8 mouse cellular contexts compared by ENCODE assay signal in the genomic region with DNA sequence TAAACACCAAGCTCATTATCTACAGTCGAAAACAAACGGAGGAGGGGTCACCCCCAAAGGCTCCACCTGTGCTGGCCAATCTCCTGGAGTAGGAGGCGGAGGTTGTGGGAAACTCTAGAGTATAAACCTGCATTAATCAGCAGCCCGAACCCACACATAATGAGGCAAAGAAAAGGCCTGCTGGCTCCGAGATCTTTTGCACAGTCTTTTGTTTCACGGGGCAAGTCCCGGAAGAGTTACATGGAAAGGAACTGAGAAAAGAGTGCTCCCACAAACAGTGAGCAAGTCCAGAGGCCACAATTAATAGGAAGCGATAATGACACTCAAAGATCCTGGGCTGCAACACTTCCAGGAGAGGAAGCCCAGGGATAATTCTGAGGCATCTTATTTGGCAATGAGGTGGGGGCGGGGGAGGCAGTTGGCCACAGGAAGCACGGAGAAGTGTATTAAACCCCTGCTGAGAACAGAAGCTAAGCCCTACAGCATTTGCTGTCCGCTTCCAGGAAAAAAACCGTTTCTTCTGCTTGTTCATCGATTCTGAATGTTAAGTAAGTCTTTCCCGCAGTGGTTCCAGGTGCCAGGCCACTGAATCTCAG. TPM values are rescaled to one million over a fixed set of nuclear protein-coding genes. Genes with fewer than 3 reads are reported as not detected.
DNase-seq lines count a peak whose midpoint lies in the region; ATAC-seq and TF ChIP-seq lines count a peak whose summit lies in the region.

No protein-coding gene starts in this region.

- H3K4me3 ChIP-seq in lung, embryonic 14.5 days (ENCODE audit: low read depth, low read length), result no peak overlapping the region
- H3K4me3 ChIP-seq in forebrain, embryonic 12.5 days (replicated peaks), result no peak overlapping the region; the same call in 1 of the 2 replicates
- H3K4me3 ChIP-seq in liver, embryonic 13.5 days (replicated peaks), result no peak overlapping the region
- no peak overlapping the region for H3K4me3 ChIP-seq in stomach, postnatal 0 days (ENCODE audit: low read depth, low read length)

- H3K27me3 ChIP-seq in lung, embryonic 14.5 days (ENCODE audit: insufficient read depth, low read length), result no peaks in the 10 kb centered on the region
- H3K27me3 ChIP-seq in forebrain, embryonic 12.5 days, result no peaks in the 10 kb centered on the region
- H3K27me3 ChIP-seq in liver, embryonic 13.5 days, result no peaks in the 10 kb centered on the region
- no peaks in the 10 kb centered on the region for H3K27me3 ChIP-seq in stomach, postnatal 0 days (ENCODE audit: control insufficient read depth, insufficient read depth, low read length)

- TF ChIP-seq EP300 in stomach, postnatal 0 days (optimal IDR thresholded peaks at IDR 0.05), result no peak

- no peak for ATAC-seq in lung, embryonic 14.5 days (ENCODE audit: insufficient read depth)
- ATAC-seq in forebrain, embryonic 12.5 days (ENCODE audit: low FRiP score), result peak; percentile 57
- no peak for ATAC-seq in liver, embryonic 13.5 days (ENCODE audit: low read depth)
- ATAC-seq in stomach, postnatal 0 days (ENCODE audit: low FRiP score, low TSS enrichment), result no peak
- no peak for ATAC-seq in cerebellum, adult (ENCODE audit: insufficient number of reproducible peaks, low FRiP score, low TSS enrichment)

- TF ChIP-seq CTCF in lung, embryonic 14.5 days (IDR thresholded peaks at IDR 0.05; ENCODE audit: low read depth), result no peak
- TF ChIP-seq CTCF in stomach, postnatal 0 days (IDR thresholded peaks at IDR 0.05; ENCODE audit: low read depth), result no peak

- DNase-seq in lung, embryonic 14.5 days, result no peak
- DNase-seq in lung, adult 18-20 months, result no peak
- DNase-seq in liver, embryonic 13.5 days, result no peak
- no peak for DNase-seq in stomach, postnatal 0 days (ENCODE audit: low spot score)
- DNase-seq in kidney, adult 11 months, result no peak
- no peak for DNase-seq in testis, postnatal 14 days (ENCODE audit: low spot score)

- H3K9ac ChIP-seq in lung, embryonic 14.5 days, result no peak overlapping the region; the same call in 1 of the 2 replicates
- H3K9ac ChIP-seq in forebrain, embryonic 12.5 days, result no peak overlapping the region
- H3K9ac ChIP-seq in liver, embryonic 13.5 days, result no peak overlapping the region
- no peak overlapping the region for H3K9ac ChIP-seq in stomach, postnatal 0 days (ENCODE audit: low read length)

- no peak overlapping the region for H3K27ac ChIP-seq in lung, embryonic 14.5 days (ENCODE audit: low read depth)
- H3K27ac ChIP-seq in forebrain, embryonic 12.5 days, result peak overlapping the region; percentile 37; the same call in 1 of the 2 replicates
- no peak overlapping the region for H3K27ac ChIP-seq in liver, embryonic 13.5 days
- no peak overlapping the region for H3K27ac ChIP-seq in stomach, postnatal 0 days (replicated peaks)

- no peaks in the 10 kb centered on the region for H3K36me3 ChIP-seq in lung, embryonic 14.5 days (ENCODE audit: insufficient read depth)
- no peaks in the 10 kb centered on the region for H3K36me3 ChIP-seq in forebrain, embryonic 12.5 days (replicated peaks)
- no peaks in the 10 kb centered on the region for H3K36me3 ChIP-seq in liver, embryonic 13.5 days
- no peaks in the 10 kb centered on the region for H3K36me3 ChIP-seq in stomach, postnatal 0 days (ENCODE audit: control insufficient read depth, insufficient read depth, low read length)

- WGBS in lung, embryonic 14.5 days, result 25% methylated on average over 14 of the region's 14 CpGs
- 4% methylated on average over 14 of the region's 14 CpGs for WGBS in forebrain, embryonic 12.5 days
- WGBS in liver, embryonic 13.5 days (ENCODE audit: insufficient replicate concordance), result 25% methylated on average over 14 of the region's 14 CpGs
- 19% methylated on average over 14 of the region's 14 CpGs for WGBS in stomach, postnatal 0 days

- H3K4me1 ChIP-seq in lung, embryonic 14.5 days (ENCODE audit: insufficient read depth), result no peaks in the 10 kb centered on the region
- H3K4me1 ChIP-seq in forebrain, embryonic 12.5 days, result peaks cover 13% of the 10 kb centered on the region
- 0 out of 2 replicates have a peak, but pooled peaks cover 2% of the 10 kb centered on the region for H3K4me1 ChIP-seq in liver, embryonic 13.5 days (replicated peaks)
- no peaks in the 10 kb centered on the region for H3K4me1 ChIP-seq in stomach, postnatal 0 days (replicated peaks; ENCODE audit: control insufficient read depth, insufficient read depth)

- peak overlapping the region; percentile 37 for H3K4me2 ChIP-seq in lung, embryonic 14.5 days
- peak overlapping the region; percentile 45 for H3K4me2 ChIP-seq in forebrain, embryonic 12.5 days
- 0 out of 2 replicates have a peak overlapping the region, but pooled peaks have one; percentile 0 for H3K4me2 ChIP-seq in liver, embryonic 13.5 days
- 0 out of 2 replicates have a peak overlapping the region, but pooled peaks have one; percentile 4 for H3K4me2 ChIP-seq in stomach, postnatal 0 days (replicated peaks; ENCODE audit: low read depth)

- H3K9me3 ChIP-seq in lung, embryonic 14.5 days (ENCODE audit: low read depth, low read length), result no peaks in the 10 kb centered on the region
- H3K9me3 ChIP-seq in forebrain, embryonic 12.5 days, result no peaks in the 10 kb centered on the region
- H3K9me3 ChIP-seq in liver, embryonic 13.5 days (replicated peaks), result no peaks in the 10 kb centered on the region
- H3K9me3 ChIP-seq in stomach, postnatal 0 days (ENCODE audit: control insufficient read depth, low read length), result no peaks in the 10 kb centered on the region

RNA-seq across cellular contexts. Expression of gene Mamdc2, which starts 59.1 kb away (rescaled TPM):
- 3.1 and 3.8 TPM in 2 replicates for polyA plus RNA-seq in lung, embryonic 14.5 days (2014; fragmentation: Nextera tagmentation; extraction: Ambion mirVana)
- polyA plus RNA-seq in forebrain, embryonic 12.5 days (2016; fragmentation: Nextera tagmentation; extraction: Ambion mirVana), result 0.62 and 1.5 TPM in 2 replicates
- polyA plus RNA-seq in liver, embryonic 13.5 days (2015; fragmentation: Nextera tagmentation; extraction: Ambion mirVana), result 0.24 and 0.31 TPM in 2 replicates
- polyA plus RNA-seq in stomach, postnatal 0 days (2015; fragmentation: Nextera tagmentation; extraction: Ambion mirVana), result 3.9 and 5.1 TPM in 2 replicates
